Mouse (Mus musculus): ENCODE data around the gene Cyb5rl.

DNA sequence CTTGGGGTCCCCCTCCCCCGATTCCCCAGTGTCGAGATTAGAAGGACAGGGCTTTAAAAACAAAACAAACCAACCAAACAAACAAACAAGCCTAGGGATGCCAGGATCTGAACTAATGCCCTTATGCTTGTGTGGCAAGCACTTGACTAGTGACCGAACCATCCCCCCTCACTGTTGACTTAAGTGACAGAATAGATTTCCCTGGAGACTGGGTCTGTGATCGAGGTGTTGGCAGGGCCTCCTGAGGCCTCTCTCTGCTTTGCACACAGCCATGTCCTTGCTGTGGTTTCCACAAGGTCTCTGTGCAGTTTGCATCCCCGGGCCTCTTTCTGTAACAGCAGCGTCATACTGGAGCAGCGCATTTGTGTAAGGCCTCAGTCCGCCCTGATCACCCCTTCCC, 62.6 kb downstream of the Cyb5rl start:
- TF ChIP-seq POLR2A (IDR thresholded peaks at IDR 0.05; ENCODE audit: insufficient read depth, low read length) (no peak), CTCF (IDR thresholded peaks at IDR 0.05; ENCODE audit: low read depth, low read length) (no peak), EP300 (IDR thresholded peaks at IDR 0.05; ENCODE audit: insufficient read depth, low read depth, low read length) (no peak)
